Mouse (Mus musculus) neural tube, embryonic 14.5 days (tissue): ENCODE measurements around the gene Parp4. TPM values are rescaled to one million over a fixed set of nuclear protein-coding genes. Genes with fewer than 3 reads are reported as not detected.
A peak's percentile ranks its signal among the peaks of the same experiment; 100 is the strongest.

Experiments
- ATAC-seq: fragments of 200-750 bp; cut with Nextera tagmentation; 2 replicates; pipeline ENCODE4 v1.8.0; 2017; ENCODE audit warnings: low read depth, mild to moderate bottlenecking, moderate TSS enrichment, moderate library complexity
- H3K27ac ChIP-seq: fragments of 300-500 bp; sonication (generic); 2 replicates; pipeline ENCODE4 v1.5.1; 2014; ENCODE audit warnings: low read depth, mild to moderate bottlenecking, control low read depth, low read length, moderate library complexity, mixed read lengths
- H3K27me3 ChIP-seq: fragments of 300-500 bp; sonication (generic); 2 replicates; pipeline ENCODE4 v1.6.1; 2014; ENCODE audit warnings: low read length; ENCODE audit not compliant: control insufficient read depth, insufficient read depth
- H3K36me3 ChIP-seq: fragments of 300-500 bp; sonication (generic); 2 replicates; pipeline ENCODE4 v1.6.1; 2014; ENCODE audit warnings: low read length, mixed read lengths; ENCODE audit not compliant: control insufficient read depth, insufficient read depth
- H3K4me1 ChIP-seq: fragments of 300-500 bp; sonication (generic); 2 replicates; pipeline ENCODE4 v1.6.1; 2014; ENCODE audit warnings: low read length; ENCODE audit not compliant: control insufficient read depth, insufficient read depth
- H3K4me2 ChIP-seq: fragments of 300-500 bp; sonication (generic); 2 replicates; pipeline ENCODE4 v1.6.1; 2014; ENCODE audit warnings: mild to moderate bottlenecking, low read depth, low read length, control low read depth
- H3K4me3 ChIP-seq: fragments of 300-500 bp; sonication (generic); 2 replicates; pipeline ENCODE4 v1.5.1; 2014; ENCODE audit warnings: low read depth, low read length, control low read depth, mixed read lengths
- H3K9ac ChIP-seq: fragments of 300-500 bp; sonication (generic); replicated peaks from 2 replicates; pipeline ENCODE4 v1.6.1; 2014; ENCODE audit warnings: low read depth, mild to moderate bottlenecking, control low read depth, low read length, mixed read lengths
- H3K9me3 ChIP-seq: fragments of 300-500 bp; sonication (generic); 2 replicates; pipeline ENCODE4 v1.6.1; 2016; ENCODE audit warnings: low read length; ENCODE audit not compliant: control insufficient read depth
- WGBS: fragments of 180-500 bp; shearing (Covaris S2); extraction: QIAGEN DNeasy Blood & Tissue Kit; methylation state at CpG from one replicate; pipeline ENCODE4 v1.1.7; 2014; 5-methylcytosine and 5-hydroxymethylcytosine counted together
- polyA plus RNA-seq: library from polyadenylated mRNA; unstranded; fragments of >200 nt; fragmentation: Nextera tagmentation; extraction: Ambion mirVana; gene quantifications from 2 replicates; pipeline ENCODE4 v1.2.1, GENCODE M21; 2014

The Parp4 gene
- 1.3 TPM in 2 replicates for polyA plus RNA-seq

DNA sequence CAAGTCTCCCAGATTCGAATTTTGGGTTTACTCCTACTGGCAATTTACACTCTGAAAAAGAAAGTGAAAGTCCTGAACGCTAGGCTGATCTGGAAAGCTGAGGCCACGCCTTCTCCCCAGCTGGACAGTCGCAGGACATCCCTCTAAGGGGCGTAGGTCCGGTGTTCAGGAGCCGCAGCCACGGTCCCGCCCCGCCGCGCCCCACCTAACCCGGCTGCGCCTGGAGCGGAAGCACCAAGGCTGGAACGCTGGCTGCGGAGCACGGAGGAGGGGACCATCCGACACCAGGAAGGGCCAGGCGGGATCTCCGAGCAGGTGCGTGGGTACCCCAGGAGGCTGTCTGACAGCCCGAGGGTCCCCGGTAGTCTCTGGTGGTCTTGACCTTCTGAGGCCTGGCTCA lies at the start of gene Parp4, which contains the start of gene Cenpj:
Gene Parp4, plus strand, starts transcription at position 204 of the 400 bp plus-strand sequence.
Gene Cenpj, minus strand, starts transcription at position 10 of the 400 bp plus-strand sequence.
- under 1% methylated on average over 24 of the region's 24 CpGs for WGBS
- no peaks in the 10 kb centered on the region for H3K36me3 ChIP-seq
- peak within 1 kb of the TSS; percentile 29 for H3K4me3 ChIP-seq
- no peaks in the 10 kb centered on the region for H3K9me3 ChIP-seq
- peak within 1 kb of the TSS; percentile 46 for H3K4me2 ChIP-seq
- H3K4me1 ChIP-seq = peaks cover 4% of the 10 kb centered on the region
- ATAC-seq = no peak
- peak within 1 kb of the TSS; percentile 41 for H3K9ac ChIP-seq
- no peaks in the 10 kb centered on the region for H3K27me3 ChIP-seq
- H3K27ac ChIP-seq = no peak within 1 kb of the TSS

DNA sequence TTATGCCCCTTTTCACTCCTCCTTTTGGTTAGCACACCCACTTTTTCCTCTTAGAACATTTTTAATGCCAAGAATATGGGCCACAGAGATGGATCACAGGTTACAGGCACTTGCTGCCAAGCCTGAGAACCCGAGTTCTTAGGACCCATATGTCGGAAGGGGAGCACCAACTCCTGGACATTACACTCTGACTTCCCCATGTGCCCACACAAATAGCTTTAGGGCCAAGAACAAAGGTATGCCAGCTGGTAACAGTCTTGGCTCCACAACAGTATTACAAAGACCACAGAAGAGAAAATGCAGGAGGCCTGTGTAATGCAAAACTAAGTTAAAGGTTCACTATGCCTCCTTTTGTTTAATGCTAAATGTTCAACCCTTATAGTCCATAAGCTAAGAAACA lies 44.6 kb upstream of the Parp4 start:
- Histone ChIP-seq H3K4me1 (no peaks in the 10 kb centered on the region), H3K4me3 (no peak overlapping the region), H3K9me3 (no peaks in the 10 kb centered on the region), H3K27me3 (no peaks in the 10 kb centered on the region), H3K9ac (no peak overlapping the region), H3K27ac (no peak overlapping the region), H3K4me2 (no peak overlapping the region), H3K36me3 (peaks cover 4% of the 10 kb centered on the region; the same call in 1 of the 2 replicates)
- 89% methylated on average over 2 of the region's 2 CpGs for WGBS
- ATAC-seq = no peak

DNA sequence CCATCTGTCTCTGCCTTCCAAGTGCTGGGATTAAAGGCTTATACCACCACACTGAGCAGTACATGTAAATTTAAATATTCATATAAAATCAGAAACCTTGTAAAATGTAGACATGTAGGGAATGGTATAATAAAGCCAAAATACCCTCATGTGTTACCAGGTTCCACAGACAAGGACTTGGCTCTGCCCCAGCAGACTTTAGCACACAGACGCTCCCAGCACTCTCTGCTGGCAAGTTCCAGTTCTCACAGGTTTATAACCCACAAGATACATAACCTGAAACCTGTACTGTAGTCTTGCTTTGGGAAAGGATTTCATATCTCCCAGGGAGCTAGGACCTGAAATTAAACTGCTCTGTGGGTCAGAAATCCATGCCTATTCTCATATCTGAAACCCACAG lies 30.5 kb upstream of the Parp4 start:
- Histone ChIP-seq H3K4me1 (no peaks in the 10 kb centered on the region), H3K36me3 (no peaks in the 10 kb centered on the region), H3K4me3 (no peak overlapping the region), H3K4me2 (no peak overlapping the region), H3K27ac (no peak overlapping the region), H3K27me3 (no peaks in the 10 kb centered on the region), H3K9ac (no peak overlapping the region), H3K9me3 (no peaks in the 10 kb centered on the region)
- ATAC-seq = no peak
- 97% methylated on average over 1 of the region's 1 CpGs for WGBS

DNA sequence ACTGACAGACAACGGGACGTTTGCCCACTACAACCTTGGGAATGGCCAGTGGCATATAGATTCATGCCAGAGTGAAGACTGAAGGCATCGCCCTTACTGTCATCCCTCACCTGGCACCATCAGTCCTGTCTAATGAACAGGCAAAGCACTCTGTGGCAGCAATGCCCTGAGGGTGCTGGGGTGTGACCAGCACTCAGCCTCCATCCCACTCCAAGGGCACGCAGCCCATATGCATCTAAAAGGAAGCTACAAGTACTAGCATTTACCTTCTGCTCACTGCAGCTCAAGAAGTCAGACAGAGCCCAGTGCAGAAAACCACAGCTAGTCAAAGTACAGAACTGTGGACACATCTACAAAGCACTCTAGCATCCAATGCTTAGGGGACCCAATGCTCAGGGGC lies 29.9 kb upstream of the Parp4 start:
- Histone ChIP-seq H3K4me2 (no peak overlapping the region), H3K9me3 (no peaks in the 10 kb centered on the region), H3K4me1 (no peaks in the 10 kb centered on the region), H3K27ac (no peak overlapping the region), H3K4me3 (no peak overlapping the region), H3K27me3 (no peaks in the 10 kb centered on the region), H3K36me3 (no peaks in the 10 kb centered on the region), H3K9ac (no peak overlapping the region)
- ATAC-seq = no peak
- 92% methylated on average over 4 of the region's 4 CpGs for WGBS

DNA sequence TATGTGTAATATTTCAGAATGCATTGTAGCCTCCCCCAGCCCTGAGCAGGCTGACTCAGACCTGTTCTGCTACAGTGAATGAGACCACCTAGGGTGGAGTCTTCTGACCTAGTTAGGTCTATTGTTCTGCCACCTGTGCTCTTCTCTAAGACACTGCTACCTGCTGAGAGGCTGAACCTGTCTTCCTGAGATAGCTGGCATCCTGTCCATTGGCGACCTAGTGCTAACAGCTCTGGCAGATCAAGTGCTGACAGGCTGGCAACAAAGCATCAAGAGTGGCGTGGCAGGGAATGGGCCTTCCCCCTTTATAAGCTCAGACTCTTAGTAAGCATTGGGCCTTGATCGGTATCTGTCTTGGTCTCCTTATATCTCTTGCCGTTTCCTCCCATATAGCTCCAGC lies 24.5 kb upstream of the Parp4 start:
- Histone ChIP-seq H3K27ac (no peak overlapping the region), H3K4me1 (no peaks in the 10 kb centered on the region), H3K4me3 (no peak overlapping the region), H3K36me3 (no peaks in the 10 kb centered on the region; the same call in 1 of the 2 replicates), H3K27me3 (no peaks in the 10 kb centered on the region), H3K4me2 (no peak overlapping the region), H3K9me3 (no peaks in the 10 kb centered on the region), H3K9ac (no peak overlapping the region)
- WGBS = 93% methylated on average over 4 of the region's 4 CpGs
- ATAC-seq = no peak

DNA sequence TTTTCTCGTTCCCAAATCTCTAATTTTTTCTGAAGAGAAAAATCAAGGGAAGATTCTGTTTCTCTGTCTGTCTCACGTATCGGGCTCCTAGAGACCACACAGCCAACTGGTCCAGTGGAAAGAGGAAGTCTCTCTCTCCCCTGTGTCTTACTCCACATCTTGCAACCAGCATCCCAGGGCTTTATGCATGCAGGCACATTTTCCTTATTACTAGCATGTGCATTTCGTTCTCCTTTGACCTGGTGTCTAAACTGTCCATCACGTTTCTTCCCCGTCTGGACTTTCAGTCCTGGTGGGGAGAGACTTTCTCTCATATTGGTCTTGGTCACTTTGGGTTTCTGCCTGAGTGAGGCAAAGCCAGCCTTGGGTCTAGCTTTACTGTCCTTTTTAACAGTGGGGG lies 22.5 kb upstream of the Parp4 start:
- Histone ChIP-seq H3K36me3 (no peaks in the 10 kb centered on the region; the same call in 1 of the 2 replicates), H3K9me3 (no peaks in the 10 kb centered on the region), H3K4me2 (no peak overlapping the region), H3K4me3 (no peak overlapping the region), H3K27ac (no peak overlapping the region), H3K27me3 (no peaks in the 10 kb centered on the region), H3K9ac (no peak overlapping the region), H3K4me1 (no peaks in the 10 kb centered on the region)
- no peak for ATAC-seq
- whole genome bisulfite sequencing = 93% methylated on average over 6 of the region's 6 CpGs

DNA sequence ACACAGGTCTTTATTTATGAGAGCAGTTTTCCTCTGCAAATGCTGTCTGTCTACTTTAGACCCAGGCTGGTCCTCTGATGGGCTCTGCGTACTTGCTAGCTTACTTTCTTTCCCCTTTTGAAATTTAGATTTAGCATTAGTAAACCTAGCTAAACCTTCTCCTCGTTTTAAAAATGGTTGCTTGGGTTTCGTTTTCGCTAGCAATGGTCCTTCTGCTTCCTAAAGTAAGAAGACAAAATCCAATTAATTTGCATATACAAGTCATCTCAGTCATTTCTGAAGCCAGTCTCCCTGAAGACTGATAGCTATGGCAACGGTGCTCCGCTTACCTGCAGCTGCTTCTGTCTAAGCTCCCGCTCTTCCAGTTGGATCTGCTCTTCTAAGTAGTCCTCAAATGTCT lies 22.1 kb upstream of the Parp4 start:
- H3K9me3 ChIP-seq = no peaks in the 10 kb centered on the region
- H3K4me3 ChIP-seq = no peak overlapping the region
- H3K4me2 ChIP-seq = no peak overlapping the region
- 96% methylated on average over 7 of the region's 7 CpGs for WGBS
- ATAC-seq = no peak
- no peaks in the 10 kb centered on the region; the same call in 1 of the 2 replicates for H3K36me3 ChIP-seq
- H3K27me3 ChIP-seq = no peaks in the 10 kb centered on the region
- no peak overlapping the region for H3K27ac ChIP-seq
- no peak overlapping the region for H3K9ac ChIP-seq
- H3K4me1 ChIP-seq = no peaks in the 10 kb centered on the region

DNA sequence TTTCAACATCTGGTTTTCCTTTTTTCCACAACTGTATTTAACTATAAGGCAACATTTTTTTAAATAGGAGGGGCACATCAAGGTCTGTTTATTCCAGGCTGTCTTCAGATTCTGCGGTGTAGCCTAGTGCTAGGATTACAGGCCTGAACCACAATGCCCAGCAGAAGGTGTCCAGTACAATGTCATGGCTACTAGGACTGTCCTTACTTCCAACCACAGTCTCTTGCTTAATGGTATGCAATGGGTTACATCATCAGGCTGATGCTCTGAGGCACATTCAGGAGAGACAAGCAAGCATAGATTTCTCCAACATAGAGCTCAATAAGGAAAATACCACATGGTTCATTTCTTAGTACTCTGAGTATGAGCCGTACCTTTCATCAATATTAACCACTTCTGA lies 20.7 kb upstream of the Parp4 start:
- Histone ChIP-seq H3K9ac (no peak overlapping the region), H3K4me1 (no peaks in the 10 kb centered on the region), H3K4me3 (no peak overlapping the region), H3K27me3 (no peaks in the 10 kb centered on the region), H3K4me2 (no peak overlapping the region), H3K36me3 (no peaks in the 10 kb centered on the region; the same call in 1 of the 2 replicates), H3K9me3 (no peaks in the 10 kb centered on the region), H3K27ac (no peak overlapping the region)
- 97% methylated on average over 2 of the region's 2 CpGs for WGBS
- no peak for ATAC-seq

DNA sequence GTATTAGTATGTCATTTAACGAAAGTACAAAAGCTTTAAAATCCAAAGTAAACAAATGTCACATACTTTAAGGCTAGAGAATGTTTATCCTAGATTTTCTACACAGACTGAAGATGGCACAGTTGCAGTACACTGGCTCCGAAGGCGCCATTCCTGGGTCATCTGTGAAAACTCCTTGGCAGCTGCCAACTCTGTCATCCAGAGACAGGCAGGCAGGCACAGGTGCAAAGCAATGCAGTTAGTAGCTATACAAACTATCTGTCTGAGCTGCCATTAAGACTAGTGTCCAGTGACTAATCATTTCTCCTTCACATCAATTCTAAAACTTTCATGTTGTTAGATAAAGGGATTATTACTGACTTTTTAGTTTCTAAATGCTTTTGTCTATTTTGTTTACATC lies 16.3 kb upstream of the Parp4 start:
- Histone ChIP-seq H3K4me1 (no peaks in the 10 kb centered on the region), H3K27me3 (no peaks in the 10 kb centered on the region), H3K4me3 (no peak overlapping the region), H3K9me3 (no peaks in the 10 kb centered on the region), H3K27ac (no peak overlapping the region), H3K4me2 (no peak overlapping the region), H3K36me3 (no peaks in the 10 kb centered on the region), H3K9ac (no peak overlapping the region)
- no peak for ATAC-seq
- 98% methylated on average over 3 of the region's 3 CpGs for WGBS
